Mouse (Mus musculus) midbrain, embryonic 16.5 days (tissue): ENCODE results near the gene Smarcal1. TPM values are rescaled to one million over a fixed set of nuclear protein-coding genes. Genes with fewer than 3 reads are reported as not detected.

ENCODE experiments used
- ATAC-seq: fragments of 200-750 bp; cut with Nextera tagmentation; 2 replicates; pipeline ENCODE4 v1.8.0; 2017; ENCODE audit warnings: moderate TSS enrichment
- H3K27ac ChIP-seq: fragments of 300-500 bp; sonication (generic); 2 replicates; pipeline ENCODE4 v1.5.1; 2014; ENCODE audit warnings: mild to moderate bottlenecking, low read length, mixed read lengths
- H3K27me3 ChIP-seq: fragments of 300-500 bp; sonication (generic); 2 replicates; pipeline ENCODE4 v1.6.1; 2014; ENCODE audit warnings: low read depth, low read length, mixed read lengths; ENCODE audit not compliant: control insufficient read depth, insufficient read depth
- H3K36me3 ChIP-seq: fragments of 300-500 bp; sonication (generic); 2 replicates; pipeline ENCODE4 v1.6.1; 2014; ENCODE audit warnings: mild to moderate bottlenecking, low read length, moderate library complexity, mixed read lengths; ENCODE audit not compliant: control insufficient read depth, insufficient read depth
- H3K4me1 ChIP-seq: fragments of 300-500 bp; sonication (generic); 2 replicates; pipeline ENCODE4 v1.6.1; 2014; ENCODE audit warnings: mild to moderate bottlenecking, low read length, mixed read lengths; ENCODE audit not compliant: control insufficient read depth, insufficient read depth
- H3K4me2 ChIP-seq: fragments of 300-500 bp; sonication (generic); 2 replicates; pipeline ENCODE4 v1.6.1; 2014; ENCODE audit warnings: mild to moderate bottlenecking, low read length, mixed read lengths
- H3K4me3 ChIP-seq: fragments of 300-500 bp; sonication (generic); 2 replicates; pipeline ENCODE4 v1.5.1; 2014; ENCODE audit warnings: low read depth, mild to moderate bottlenecking, low read length, moderate library complexity, mixed read lengths
- H3K9ac ChIP-seq: fragments of 300-500 bp; sonication (generic); 2 replicates; pipeline ENCODE4 v1.6.1; 2014; ENCODE audit warnings: low read depth, low read length, mixed read lengths
- H3K9me3 ChIP-seq: fragments of 300-500 bp; sonication (generic); replicated peaks from 2 replicates; pipeline ENCODE4 v1.6.1; 2014; ENCODE audit warnings: mild to moderate bottlenecking, low read length, mixed read lengths; ENCODE audit not compliant: control insufficient read depth, poor library complexity, severe bottlenecking
- WGBS: fragments of 180-500 bp; shearing (Covaris S2); extraction: QIAGEN DNeasy Blood & Tissue Kit; methylation state at CpG from one replicate; pipeline ENCODE4 v1.1.7; 2014; 5-methylcytosine and 5-hydroxymethylcytosine counted together
- polyA plus RNA-seq: library from polyadenylated mRNA; unstranded; fragments of >200 nt; fragmentation: Nextera tagmentation; extraction: Ambion mirVana; gene quantifications from 2 replicates; pipeline ENCODE4 v1.2.1, GENCODE M21; 2015

The Smarcal1 gene
- polyA plus RNA-seq, 1 experiment from 2014 or later = 31.2 TPM

DNA sequence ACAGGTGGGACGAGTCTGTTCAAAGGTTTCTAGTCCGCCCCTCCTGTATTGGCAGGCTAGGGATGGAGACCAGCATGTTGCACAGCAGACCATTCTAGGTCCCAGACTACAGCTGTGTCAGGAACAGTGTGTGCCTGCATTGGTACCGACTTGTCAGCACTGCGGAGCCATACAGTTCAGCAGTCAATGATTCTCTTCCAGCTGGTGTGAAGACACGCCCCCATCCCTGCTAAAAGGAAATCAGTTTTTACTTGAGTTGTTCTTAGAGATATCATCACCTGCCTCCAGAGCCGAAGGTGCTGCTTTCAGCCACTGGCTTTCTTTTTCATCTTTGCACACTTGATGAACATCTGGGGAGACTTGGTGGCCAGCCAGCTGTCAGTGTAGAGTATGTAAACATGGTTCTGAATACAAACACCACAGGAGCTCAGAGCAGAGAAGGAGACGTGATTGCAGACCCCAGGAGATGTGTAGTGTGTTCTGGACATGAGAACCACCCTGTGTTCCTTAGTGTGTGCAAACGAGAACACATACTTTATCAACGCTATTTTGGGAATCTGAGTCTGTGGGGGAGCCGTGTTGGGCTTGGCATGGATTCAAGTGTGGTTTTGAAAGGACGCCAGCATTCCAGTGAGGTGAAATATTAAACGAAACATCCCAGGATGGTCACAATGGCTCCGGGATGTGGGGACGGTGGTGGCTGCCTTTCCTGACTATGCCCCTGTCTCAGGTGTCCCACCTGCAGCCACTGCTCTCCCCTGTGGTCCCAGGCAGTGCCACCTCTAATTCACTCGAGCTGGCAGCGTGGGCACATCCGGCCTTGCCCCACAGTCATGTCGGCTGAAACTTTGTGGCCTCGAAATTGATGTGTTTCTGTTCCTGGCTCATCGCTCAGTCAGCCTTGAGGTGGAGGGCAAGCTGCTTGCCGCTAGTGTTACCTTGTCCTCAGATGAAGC, 16.4 kb downstream of the Smarcal1 start:
- Histone ChIP-seq H3K9me3 (no peaks in the 10 kb centered on the region), H3K9ac (no peak overlapping the region), H3K4me2 (no peak overlapping the region), H3K4me1 (no peaks in the 10 kb centered on the region), H3K36me3 (peaks cover 21% of the 10 kb centered on the region), H3K27me3 (no peaks in the 10 kb centered on the region), H3K4me3 (no peak overlapping the region), H3K27ac (no peak overlapping the region)
- WGBS = 78% methylated on average over 21 of the region's 21 CpGs
- ATAC-seq = no peak; the same call in 1 of the 2 replicates

DNA sequence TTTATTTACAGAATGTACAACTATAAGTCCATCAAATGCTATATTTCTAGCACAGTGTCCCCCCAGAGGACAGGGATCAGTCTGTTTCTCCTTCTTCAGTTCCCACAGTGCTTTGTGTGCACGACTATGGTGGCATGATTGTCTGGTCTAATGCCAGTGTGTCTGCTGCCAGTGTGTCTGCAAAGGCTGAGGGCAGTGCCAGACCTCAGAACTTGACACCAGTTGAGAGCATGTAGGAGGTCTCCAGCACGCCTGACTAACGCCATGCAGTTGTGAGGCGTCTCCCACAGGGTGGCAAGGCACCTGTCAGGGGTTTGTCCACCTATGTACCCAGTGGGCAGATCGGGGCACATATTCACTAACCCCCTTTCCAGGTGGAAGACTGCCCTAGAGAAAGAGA, 17.7 kb downstream of the Smarcal1 start:
- no peak overlapping the region for H3K9ac ChIP-seq
- H3K27ac ChIP-seq = no peak overlapping the region
- H3K4me3 ChIP-seq = no peak overlapping the region
- peaks cover 15% of the 10 kb centered on the region for H3K36me3 ChIP-seq
- H3K4me1 ChIP-seq = no peaks in the 10 kb centered on the region
- no peak for ATAC-seq
- H3K4me2 ChIP-seq = no peak overlapping the region
- H3K27me3 ChIP-seq = no peaks in the 10 kb centered on the region
- no peaks in the 10 kb centered on the region for H3K9me3 ChIP-seq
- WGBS = 93% methylated on average over 5 of the region's 5 CpGs

DNA sequence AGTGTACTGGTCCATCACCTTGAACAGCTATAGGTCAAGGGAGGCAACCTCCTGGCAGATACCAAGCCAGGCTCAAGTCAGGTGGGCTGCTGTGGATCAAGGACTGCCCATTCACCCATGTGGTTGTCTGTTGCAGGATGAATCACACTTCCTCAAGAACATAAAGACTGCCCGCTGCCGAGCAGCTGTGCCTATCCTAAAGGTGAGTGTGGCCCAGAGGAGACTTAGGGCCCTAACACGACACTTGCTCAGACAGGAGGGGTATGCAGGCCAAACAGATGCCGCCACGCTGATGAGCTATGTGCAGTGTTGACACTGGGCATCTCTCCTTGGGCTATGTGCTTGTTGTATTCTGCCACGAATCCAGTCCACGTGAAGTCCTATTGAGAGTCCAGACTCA, 18.2 kb downstream of the Smarcal1 start:
- no peak overlapping the region for H3K4me2 ChIP-seq
- H3K27me3 ChIP-seq = no peaks in the 10 kb centered on the region
- ATAC-seq = no peak
- H3K4me3 ChIP-seq = no peak overlapping the region
- H3K9me3 ChIP-seq = no peaks in the 10 kb centered on the region
- H3K27ac ChIP-seq = no peak overlapping the region
- peaks cover 13% of the 10 kb centered on the region for H3K36me3 ChIP-seq
- H3K4me1 ChIP-seq = no peaks in the 10 kb centered on the region
- WGBS = 88% methylated on average over 7 of the region's 7 CpGs
- no peak overlapping the region for H3K9ac ChIP-seq

DNA sequence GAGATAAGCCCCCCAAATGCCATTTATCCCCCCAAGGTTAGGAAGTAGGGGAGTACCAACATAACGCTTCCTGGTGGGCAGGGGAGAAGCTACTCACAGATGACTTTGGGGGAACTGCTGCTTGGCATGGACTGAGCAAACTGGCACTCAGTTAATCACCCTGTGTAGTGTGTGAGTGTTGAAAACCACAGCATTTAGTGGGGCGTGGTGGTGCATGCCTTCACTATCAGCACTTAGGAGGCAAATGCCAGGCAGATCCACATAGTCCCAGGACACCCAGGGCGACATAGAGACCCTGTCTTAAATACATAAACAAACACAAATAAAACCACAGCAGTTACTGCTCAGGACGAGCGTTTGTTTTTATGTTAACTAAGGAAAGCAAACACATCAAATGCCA, 19.1 kb downstream of the Smarcal1 start:
- H3K4me2 ChIP-seq = no peak overlapping the region
- H3K36me3 ChIP-seq = peaks cover 11% of the 10 kb centered on the region
- 86% methylated on average over 5 of the region's 5 CpGs for WGBS
- H3K9me3 ChIP-seq = no peaks in the 10 kb centered on the region
- H3K9ac ChIP-seq = no peak overlapping the region
- no peak overlapping the region for H3K4me3 ChIP-seq
- H3K27ac ChIP-seq = no peak overlapping the region
- ATAC-seq = no peak
- no peaks in the 10 kb centered on the region for H3K27me3 ChIP-seq
- H3K4me1 ChIP-seq = no peaks in the 10 kb centered on the region

DNA sequence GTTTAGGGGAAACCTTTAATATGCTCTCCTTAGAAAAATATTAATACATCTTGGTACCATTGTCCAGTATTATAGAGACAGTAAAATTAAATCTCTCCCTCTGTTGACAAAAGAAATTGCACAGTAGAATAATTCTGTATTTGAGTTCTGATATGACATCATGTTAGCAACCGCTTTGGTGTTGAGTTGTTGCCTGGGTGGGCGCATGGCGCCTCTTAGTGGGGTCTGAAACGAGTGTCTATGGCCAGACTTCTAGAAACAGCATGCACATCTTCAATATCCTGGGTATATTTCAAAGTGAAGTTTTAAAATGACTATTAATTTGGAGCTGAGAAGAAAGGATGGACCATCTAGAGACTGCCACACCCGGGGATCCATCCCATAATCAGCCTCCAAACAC, 19.8 kb downstream of the Smarcal1 start:
- no peaks in the 10 kb centered on the region for H3K9me3 ChIP-seq
- no peak overlapping the region for H3K4me3 ChIP-seq
- H3K27me3 ChIP-seq = no peaks in the 10 kb centered on the region
- no peak overlapping the region for H3K4me2 ChIP-seq
- no peak overlapping the region for H3K27ac ChIP-seq
- H3K36me3 ChIP-seq = peaks cover 9% of the 10 kb centered on the region
- no peaks in the 10 kb centered on the region for H3K4me1 ChIP-seq
- peak; percentile 69; the same call in 1 of the 2 replicates for ATAC-seq
- 92% methylated on average over 5 of the region's 5 CpGs for WGBS
- H3K9ac ChIP-seq = no peak overlapping the region

DNA sequence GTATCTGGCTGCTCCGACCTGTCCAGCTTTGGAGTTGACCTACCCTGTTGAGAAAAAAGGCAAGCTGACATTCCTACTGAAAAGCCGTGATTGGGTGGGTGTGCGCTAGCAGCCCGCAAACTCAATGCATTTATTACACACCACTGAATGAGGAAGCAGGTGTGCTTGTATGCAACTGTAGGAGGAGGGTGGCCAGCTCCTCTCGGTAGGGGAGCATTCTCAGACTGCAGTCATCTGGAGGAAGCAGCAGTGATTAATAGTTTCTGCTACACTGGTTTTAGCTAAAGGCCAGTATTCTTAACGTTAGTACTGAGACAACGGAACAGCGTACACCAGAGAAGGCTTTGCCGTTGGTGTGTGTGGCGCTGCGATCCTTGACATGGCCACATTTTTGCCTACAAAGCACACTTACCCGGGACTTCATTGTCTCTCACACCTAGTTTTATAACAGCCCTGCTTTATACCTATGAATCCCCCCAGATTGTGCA, 23.2 kb downstream of the Smarcal1 start:
- Histone ChIP-seq H3K36me3 (peaks cover 14% of the 10 kb centered on the region), H3K9ac (no peak overlapping the region), H3K27me3 (no peaks in the 10 kb centered on the region), H3K4me3 (no peak overlapping the region), H3K9me3 (no peaks in the 10 kb centered on the region), H3K4me2 (no peak overlapping the region), H3K4me1 (no peaks in the 10 kb centered on the region), H3K27ac (no peak overlapping the region)
- WGBS = 72% methylated on average over 12 of the region's 12 CpGs
- no peak for ATAC-seq

DNA sequence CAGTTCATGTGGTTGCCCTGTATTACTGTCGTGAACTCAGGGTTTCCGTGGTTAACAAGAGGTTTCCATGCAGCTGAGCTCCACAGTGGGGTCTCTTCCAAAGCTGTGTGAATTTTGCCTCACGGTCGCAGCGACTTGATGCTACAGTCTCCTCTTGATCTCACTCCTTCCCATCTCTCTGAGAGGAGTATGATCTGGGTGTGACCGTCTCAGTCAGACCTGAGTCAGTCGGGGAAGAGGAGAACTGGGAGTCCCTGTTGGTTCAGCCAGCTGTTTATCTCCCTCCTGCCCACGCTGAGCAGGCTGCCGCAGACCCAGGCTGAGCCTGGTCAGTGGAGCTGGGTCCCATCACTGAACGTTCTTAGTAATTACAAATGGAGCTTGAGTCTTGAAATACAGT, 26.1 kb downstream of the Smarcal1 start:
- Histone ChIP-seq H3K9me3 (no peaks in the 10 kb centered on the region), H3K4me2 (no peak overlapping the region), H3K27me3 (no peaks in the 10 kb centered on the region), H3K4me3 (no peak overlapping the region), H3K36me3 (peaks cover 29% of the 10 kb centered on the region), H3K9ac (no peak overlapping the region), H3K27ac (no peak overlapping the region), H3K4me1 (no peaks in the 10 kb centered on the region)
- WGBS = 78% methylated on average over 10 of the region's 10 CpGs
- no peak for ATAC-seq

DNA sequence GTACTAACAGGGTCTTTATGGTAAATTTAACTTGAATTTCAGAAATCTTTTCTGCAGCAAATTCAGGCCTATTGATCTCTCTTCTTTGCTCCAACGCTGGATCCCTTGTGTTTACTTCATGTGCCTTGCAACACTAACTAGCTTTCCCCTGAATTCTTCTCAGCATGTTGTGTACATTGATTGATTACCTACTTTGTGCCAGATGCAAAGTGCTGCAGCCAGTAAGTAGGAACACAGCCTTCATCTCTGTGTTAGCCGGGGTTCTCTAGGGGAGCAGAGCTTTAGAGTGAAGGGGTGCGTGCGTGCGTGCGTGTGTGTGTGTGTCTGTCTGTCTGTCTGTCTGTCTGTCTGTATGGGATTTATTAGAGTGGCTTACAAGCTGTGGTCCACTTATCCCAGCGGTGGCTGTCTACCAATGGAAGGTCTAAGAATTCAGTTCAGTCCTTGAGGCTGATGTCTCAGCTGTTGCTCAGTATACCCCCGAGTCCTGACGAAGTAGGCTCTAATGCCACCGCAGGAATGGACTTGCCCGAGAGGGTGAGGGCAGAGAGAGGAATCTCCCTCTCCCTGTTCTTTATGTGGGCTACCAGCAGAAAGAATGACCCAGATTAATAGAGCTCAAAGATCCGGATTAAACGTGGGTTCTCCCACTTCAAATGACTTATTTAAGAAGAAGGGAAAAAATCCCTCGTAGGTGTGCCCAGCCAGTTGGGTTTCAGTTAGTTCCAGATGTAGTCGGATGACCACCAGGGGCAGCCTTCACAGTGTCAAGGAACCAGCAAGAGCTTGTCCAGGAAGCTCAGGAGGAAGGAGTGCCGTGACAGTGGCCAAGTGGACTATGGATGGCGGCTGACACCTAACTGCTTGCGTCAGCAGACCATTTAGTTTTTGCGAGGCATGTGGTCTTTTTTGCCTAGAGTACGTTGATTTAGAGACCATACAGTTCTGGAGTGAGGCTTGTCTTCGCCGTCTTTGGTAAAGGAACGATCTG, 27.1 kb downstream of the Smarcal1 start:
- no peaks in the 10 kb centered on the region for H3K4me1 ChIP-seq
- 87% methylated on average over 23 of the region's 23 CpGs for WGBS
- H3K36me3 ChIP-seq = peaks cover 36% of the 10 kb centered on the region
- H3K4me3 ChIP-seq = no peak overlapping the region
- H3K27ac ChIP-seq = no peak overlapping the region
- no peak overlapping the region for H3K4me2 ChIP-seq
- ATAC-seq = no peak
- H3K9me3 ChIP-seq = no peaks in the 10 kb centered on the region
- H3K9ac ChIP-seq = no peak overlapping the region
- no peaks in the 10 kb centered on the region for H3K27me3 ChIP-seq
